Mouse (Mus musculus) A20 (cell line): Measurements from ENCODE around the gene Myo1c.
"Not testable (repeated sequence)": the region's sequence is repeated elsewhere in the genome, so short reads cannot be mapped to it uniquely, and the experiment has no call there.

Source experiments
- DNase-seq: peaks from one replicate; pipeline ENCODE4 v3.0.0-alpha.2; 2011; ENCODE audit warnings: low read depth, low spot score

The Myo1c gene

GRCm38 (mm10) chr11:75669176-75669852 lies 19.0 kb downstream of the Myo1c start:
- DNase-seq = no peak

- no peak for DNase-seq
These were observed 19.5 kb downstream of the Myo1c start for GRCm38 (mm10) chr11:75669853-75670200.

GRCm38 (mm10) chr11:75671426-75672180 lies 21.3 kb downstream of the Myo1c start:
- no peak for DNase-seq

- DNase-seq = no peak
These were observed 23.1 kb downstream of the Myo1c start for GRCm38 (mm10) chr11:75673411-75673810.

GRCm38 (mm10) chr11:75674875-75675274 lies 24.6 kb downstream of the Myo1c start:
- DNase-seq = no peak

- DNase-seq = peak; percentile 32
These were observed 27.8 kb downstream of the Myo1c start for GRCm38 (mm10) chr11:75677881-75678746.

GRCm38 (mm10) chr11:75678747-75679438 lies 28.6 kb downstream of the Myo1c start, which contains the start of gene Crk:
TSS of gene Crk (plus strand) at chr11:75679259.
- DNase-seq = peak; percentile 99

- DNase-seq = peak; percentile 74
These were observed 29.3 kb downstream of the Myo1c start for GRCm38 (mm10) chr11:75679439-75680171.

- DNase-seq = peak; percentile 22
These were observed 34.2 kb downstream of the Myo1c start for GRCm38 (mm10) chr11:75684462-75684861.

- DNase-seq = no peak
These were observed 34.7 kb downstream of the Myo1c start for GRCm38 (mm10) chr11:75684956-75685355.

- DNase-seq = peak; percentile 20
These were observed 37.2 kb downstream of the Myo1c start for GRCm38 (mm10) chr11:75687343-75687993.

- DNase-seq = no peak
These were observed 37.8 kb downstream of the Myo1c start for GRCm38 (mm10) chr11:75688132-75688531.

GRCm38 (mm10) chr11:75689977-75690376 lies 39.7 kb downstream of the Myo1c start:
- DNase-seq = no peak

- DNase-seq = no peak
These were observed 40.7 kb downstream of the Myo1c start for GRCm38 (mm10) chr11:75691047-75691446.

GRCm38 (mm10) chr11:75693570-75693969 lies 43.3 kb downstream of the Myo1c start:
- DNase-seq = no peak

GRCm38 (mm10) chr11:75697464-75697863 lies 47.2 kb downstream of the Myo1c start:
- DNase-seq = not testable (repeated sequence)

GRCm38 (mm10) chr11:75700557-75700956 lies 50.3 kb downstream of the Myo1c start:
- no peak for DNase-seq

GRCm38 (mm10) chr11:75702761-75703160 lies 52.5 kb downstream of the Myo1c start:
- DNase-seq = no peak

- no peak for DNase-seq
These were observed 53.4 kb downstream of the Myo1c start for GRCm38 (mm10) chr11:75703748-75704147.

GRCm38 (mm10) chr11:75713949-75714348 lies 63.6 kb downstream of the Myo1c start:
- peak; percentile 55 for DNase-seq
